Mouse (Mus musculus) thymus, postnatal 4 days (tissue): Measurements from ENCODE around the gene Ppm1m.
A peak's percentile ranks its signal among the peaks of the same experiment; 100 is the strongest.
"Not testable (repeated sequence)": the region's sequence is repeated elsewhere in the genome, so short reads cannot be mapped to it uniquely, and the experiment has no call there.

ENCODE experiments used
- DNase-seq: peaks from one replicate; pipeline ENCODE4 v3.0.0; 2021

Gene Ppm1m

GRCm38 (mm10) chr9:106191355-106191754, 8.2 kb downstream of the Ppm1m start:
- no peak for DNase-seq

GRCm38 (mm10) chr9:106183996-106184395, 15.6 kb downstream of the Ppm1m start:
- DNase-seq, result no peak

GRCm38 (mm10) chr9:106182146-106182545, 17.4 kb downstream of the Ppm1m start:
- DNase-seq, result no peak

DNA sequence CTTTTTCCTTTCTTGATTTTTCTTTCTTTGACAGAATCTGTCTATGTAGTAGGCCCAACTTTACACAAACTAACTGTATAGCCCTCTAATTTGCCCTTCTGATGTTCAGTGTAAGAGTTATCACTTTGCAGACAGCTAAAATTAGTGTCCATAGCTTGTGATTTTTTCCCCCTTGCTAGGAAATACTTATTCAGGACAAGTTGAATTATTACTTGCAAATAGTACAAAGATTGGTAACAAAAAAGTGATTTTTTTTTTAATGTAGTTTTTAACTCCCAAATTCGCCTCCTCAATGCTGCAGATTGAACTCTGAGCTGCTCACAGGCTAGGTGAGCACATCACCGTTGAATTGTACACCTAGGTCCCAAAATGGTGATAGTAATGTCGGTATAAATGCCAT, 19.6 kb downstream of the Ppm1m start:
- DNase-seq, result no peak

DNA sequence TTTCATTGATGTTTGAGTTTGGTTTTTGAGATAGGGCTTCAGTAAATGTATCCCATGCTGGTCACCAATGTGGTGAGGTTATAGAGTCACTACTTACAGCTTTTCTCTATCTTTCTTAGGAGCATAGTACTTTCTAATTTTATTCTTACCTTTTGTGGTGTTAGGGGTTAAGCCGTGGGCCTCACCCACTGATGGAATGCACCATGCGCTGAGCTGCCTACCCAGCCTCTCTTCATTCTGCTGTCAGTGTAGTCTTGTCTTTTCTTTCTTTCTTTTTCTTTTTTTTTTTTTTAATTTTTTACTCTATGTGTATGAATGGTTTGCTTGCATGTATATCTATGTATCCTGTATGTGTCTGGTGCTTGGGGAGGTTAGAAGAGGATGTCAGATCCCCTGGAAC, 20.1 kb downstream of the Ppm1m start:
- DNase-seq, result no peak

DNA sequence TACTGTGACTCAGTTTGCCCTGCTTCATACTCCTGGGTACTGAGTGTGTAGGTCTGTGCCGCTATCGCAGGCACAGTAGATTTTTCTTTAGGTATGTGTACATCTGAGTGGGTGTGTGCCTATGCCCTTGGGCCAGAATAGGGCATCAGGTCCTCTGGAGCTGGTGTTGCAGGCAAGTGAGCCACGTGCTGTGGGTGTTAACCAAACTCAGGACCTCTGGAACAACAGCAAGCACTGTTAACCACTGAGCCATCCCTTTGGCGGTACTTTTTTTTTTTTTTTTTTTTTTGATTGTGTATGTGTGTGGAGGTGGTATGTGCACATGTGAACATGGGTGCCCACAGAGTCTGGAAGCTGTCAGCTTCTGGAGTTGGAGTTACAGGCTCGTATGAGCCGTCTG, 21.7 kb downstream of the Ppm1m start:
- no peak for DNase-seq

DNA sequence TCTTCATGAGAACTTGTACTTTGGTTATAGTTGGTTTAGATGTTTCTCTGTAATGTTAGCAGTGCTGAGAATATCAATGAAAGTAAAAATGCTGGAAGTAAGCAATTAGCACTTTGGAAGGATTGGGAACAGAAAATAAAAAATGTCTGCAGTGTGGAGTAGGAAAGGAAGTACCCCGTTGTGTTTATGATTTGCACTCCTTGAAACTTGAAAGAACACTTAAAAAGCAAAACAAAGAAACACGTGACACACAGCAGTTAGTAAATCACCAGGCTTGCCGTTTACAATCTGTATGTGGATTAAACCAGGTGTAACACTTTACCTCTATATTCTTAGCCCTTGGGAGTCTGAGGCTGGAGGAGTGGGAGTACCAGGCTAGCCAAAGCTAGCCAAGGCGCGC, 22.8 kb downstream of the Ppm1m start:
- no peak for DNase-seq

GRCm38 (mm10) chr9:106175552-106176200, 23.9 kb downstream of the Ppm1m start:
- no peak for DNase-seq

- DNase-seq, result no peak
Measured at GRCm38 (mm10) chr9:106173363-106173762, 26.2 kb downstream of the Ppm1m start.

DNA sequence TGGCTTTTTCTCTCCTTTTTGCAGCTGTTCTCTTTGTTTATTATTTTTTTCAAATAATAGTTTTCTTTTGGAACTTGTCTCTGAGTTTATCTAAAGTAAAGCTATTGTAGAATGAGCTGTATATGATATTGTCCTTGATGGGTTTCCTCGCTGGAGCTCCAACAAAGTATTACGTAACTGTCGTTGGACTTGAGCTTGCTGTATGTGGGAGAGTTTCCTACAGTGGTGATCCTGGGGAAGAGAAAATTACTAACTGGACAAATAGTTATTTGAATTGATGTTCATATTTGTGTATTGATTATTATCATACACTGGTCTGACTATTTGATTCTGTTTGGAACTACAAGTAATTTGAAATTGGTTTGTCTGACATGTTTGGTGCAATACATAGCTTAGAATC, 27.0 kb downstream of the Ppm1m start:
- no peak for DNase-seq

- peak; percentile 61 for DNase-seq
Measured at GRCm38 (mm10) chr9:106171346-106172158, 28.0 kb downstream of the Ppm1m start.

DNA sequence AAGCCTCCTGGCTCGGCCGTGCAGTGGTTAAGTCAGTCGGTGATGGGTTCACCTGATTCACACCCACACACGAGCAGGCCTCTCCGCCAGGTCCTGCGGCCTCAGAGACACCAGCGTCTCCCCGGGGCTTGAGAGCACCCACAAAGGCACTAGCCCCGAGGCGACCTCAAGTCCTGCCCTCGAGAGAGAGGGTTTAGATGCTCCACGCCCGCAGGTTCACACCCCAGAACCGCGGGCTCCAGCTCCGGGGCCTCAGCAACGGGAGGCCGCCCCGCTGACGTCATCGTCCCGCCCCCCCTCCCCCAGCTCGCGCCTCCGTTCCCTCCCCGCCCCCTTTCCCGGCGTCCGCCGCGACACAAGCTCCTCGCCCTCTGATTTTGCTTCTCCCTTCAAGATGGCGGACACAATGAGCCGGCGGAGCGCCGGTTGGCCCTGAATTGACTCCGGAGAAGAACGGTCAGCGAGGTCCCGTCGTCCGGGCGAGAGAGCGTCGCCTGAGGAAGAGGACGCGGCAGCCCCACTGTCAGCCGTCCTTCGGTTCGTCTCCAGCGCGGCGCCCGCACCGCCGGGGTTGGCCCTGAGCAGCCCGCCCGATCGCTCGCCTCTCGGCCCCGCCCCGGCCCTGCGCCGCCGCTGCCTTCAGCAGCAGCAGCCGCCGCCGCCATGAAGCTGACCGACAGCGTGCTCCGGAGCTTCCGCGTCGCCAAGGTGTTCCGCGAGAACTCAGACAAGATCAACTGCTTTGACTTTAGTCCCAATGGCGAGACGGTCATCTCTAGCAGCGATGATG, 28.8 kb downstream of the Ppm1m start, which contains the start of gene Wdr82:
Gene Wdr82 (plus strand): TSS at position 373 of the 790 bp plus-strand sequence.
- DNase-seq, result peak; percentile 94

DNA sequence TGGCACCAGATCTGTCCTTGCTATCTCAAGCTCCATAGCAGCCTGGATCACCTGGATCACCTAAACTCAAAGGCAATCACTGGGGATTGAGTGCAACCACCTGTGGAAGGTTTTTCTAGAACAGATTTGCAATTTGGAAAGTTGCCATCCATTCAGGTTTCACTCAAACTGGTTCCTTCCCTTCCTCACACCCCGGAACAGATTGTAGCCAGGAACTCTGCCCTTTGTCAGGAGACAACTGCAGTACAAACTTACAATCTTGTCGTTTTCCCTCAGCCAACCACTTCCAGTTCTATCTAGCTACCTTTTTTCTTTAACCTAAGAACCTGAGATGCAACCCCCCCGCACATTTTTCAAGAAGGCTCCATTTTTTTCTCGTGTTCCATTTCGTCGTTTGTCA, 29.6 kb downstream of the Ppm1m start:
- no peak for DNase-seq

DNA sequence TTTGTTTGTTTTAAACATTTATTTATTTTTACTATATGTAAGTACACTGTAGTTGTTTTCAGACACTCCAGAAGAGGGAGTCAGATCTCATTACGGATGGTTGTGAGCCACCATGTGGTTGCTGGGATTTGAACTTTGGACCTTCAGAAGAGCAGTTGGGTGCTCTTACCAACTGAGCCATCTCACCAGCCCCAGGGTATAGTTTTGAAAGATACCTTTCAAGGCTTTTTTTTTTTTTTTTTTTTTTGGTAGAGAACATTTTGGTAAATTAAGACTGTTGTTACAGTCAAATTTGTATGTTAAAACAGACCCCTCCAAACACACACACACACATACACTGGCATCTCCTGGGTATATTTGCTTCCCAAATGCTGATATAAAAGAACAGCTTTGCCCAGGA, 30.5 kb downstream of the Ppm1m start:
- DNase-seq, result not testable (repeated sequence)

DNA sequence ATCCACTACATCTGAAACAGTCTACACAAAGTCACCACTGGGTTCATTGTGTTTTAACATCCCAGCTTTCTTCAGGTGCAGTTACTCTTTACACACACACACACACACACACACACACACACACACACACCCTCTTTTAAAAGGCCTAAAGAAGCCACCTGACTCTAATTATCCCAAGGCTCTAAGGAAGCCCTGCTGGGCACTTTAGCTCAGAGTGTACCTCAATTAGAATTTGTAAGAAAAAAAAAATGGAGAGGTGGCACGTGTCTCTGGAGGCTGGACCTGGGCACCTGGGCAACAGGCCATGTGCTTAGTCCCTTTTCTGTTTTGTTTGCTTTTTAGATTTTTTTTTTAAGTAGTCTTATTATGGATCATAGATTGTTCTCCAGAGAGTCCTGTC, 31.8 kb downstream of the Ppm1m start:
- DNase-seq, result no peak

GRCm38 (mm10) chr9:106167241-106167640, 32.3 kb downstream of the Ppm1m start:
- no peak for DNase-seq

DNA sequence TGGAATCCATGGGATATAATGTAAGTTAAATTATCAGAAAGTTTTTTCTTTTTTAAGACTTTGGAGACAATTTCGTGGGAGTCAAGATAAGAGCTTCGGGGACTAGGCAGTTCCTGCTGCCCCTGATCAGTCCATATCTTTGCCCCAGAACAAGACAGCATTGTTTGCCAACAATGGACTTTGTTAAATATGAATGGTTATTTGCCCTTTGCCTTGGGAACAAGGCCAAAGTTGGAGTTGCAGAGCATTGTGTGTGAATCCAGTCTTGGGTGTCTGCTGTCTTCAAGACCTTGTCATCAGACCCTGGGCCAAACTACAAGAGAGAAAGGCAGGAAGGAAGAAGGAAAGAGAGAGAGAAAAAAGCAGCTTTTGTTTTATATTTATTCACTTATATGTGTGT, 32.8 kb downstream of the Ppm1m start:
- DNase-seq, result no peak

DNA sequence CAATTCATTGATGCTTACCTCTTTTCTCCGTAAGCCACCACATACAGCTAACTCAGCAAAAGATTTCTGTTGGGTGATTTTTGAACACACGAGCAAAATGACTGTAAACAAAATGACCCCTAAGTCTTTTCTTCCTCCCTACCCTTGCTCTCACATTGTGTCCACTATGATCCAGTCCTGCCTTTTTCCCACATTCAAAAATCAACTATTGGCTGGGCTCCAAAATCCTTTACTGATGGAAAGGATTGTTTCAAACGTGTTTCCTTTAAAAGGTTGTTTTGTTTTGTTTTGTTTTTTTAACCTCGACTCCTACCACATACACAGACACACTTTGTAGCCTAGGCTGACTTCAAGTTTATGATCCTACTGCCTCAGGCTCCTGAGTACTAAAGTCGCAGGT, 39.1 kb downstream of the Ppm1m start:
- DNase-seq, result no peak

DNA sequence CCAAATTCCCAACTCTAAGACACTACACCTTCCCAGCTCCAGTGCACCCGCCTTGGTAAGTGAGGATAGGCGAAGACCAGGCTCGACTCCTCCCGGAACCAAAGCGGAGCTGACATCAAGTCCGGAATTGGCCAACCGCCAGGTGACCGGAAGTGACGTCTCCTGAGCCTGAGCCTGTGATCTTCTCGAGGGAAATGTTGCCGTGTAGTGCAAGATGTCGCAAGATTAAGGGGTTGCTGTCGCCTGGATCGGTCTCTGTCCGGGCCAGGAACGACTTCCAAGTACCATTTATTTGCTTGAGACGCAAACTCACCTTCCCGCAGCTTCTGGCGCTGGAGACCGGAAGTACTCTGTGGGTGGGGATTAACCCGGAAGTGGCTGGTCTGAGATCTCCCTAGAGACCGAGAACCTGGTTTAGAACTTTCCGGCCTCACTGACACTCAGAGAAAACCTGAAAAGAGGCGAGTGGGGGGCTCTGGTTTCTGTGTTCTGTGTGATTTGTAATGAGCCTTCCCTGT, 39.7 kb downstream of the Ppm1m start:
- peak; percentile 80 for DNase-seq

DNA sequence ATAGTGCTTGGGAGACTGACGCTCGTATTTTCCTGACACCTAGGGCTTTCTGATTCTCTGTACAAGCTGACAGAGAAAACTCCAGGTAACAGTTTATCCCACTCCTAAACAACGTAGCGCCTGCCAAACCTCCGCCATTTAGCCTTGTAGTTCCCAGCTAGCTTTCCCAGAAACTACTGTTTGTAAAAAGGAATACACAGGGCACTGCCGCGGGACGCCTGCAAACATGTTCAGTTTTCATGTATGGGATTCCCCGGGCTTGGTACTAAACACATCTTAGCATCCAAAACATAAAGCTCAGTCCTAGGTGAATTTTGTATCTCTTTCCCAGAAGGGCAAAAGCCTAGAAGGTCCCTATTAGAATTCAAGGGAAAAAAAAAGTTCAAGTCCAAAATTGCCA, 40.3 kb downstream of the Ppm1m start:
- no peak for DNase-seq

DNA sequence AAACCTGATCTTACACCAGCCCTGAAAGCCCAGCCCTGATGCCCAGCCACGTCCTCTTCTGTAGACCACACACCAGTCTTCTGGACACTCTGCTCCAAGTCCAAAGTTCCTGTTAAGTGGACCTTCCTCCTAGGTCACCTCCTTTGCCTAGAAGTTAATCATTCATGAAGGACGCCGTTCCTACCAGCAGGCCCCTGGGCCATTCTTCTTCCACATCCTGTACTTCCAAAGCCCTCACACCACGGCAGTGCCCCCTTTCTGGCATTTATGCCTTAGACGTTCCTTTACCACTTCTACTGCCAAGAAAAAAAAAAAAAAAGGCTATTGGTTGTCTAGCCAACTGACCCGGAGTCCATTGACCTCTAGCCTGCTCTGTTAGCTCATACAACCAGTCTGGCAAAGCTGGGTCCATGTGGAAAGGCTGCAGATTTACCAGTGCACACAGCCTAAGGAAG, 41.5 kb downstream of the Ppm1m start, which contains the start of gene Glyctk:
Gene Glyctk (minus strand): TSS at position 102 of the 455 bp plus-strand sequence.
- no peak for DNase-seq

- DNase-seq, result no peak
Measured at GRCm38 (mm10) chr9:106157623-106157925, 42.0 kb downstream of the Ppm1m start.

- DNase-seq, result no peak
Measured at GRCm38 (mm10) chr9:106156921-106157622, 42.5 kb downstream of the Ppm1m start.
